Mouse (Mus musculus) neural tube, embryonic 11.5 days (tissue): ENCODE measurements around the gene Rrh. TPM values are rescaled to one million over a fixed set of nuclear protein-coding genes. Genes with fewer than 3 reads are reported as not detected.
A peak's percentile ranks its signal among the peaks of the same experiment; 100 is the strongest.

Source experiments
- ATAC-seq: fragments of 200-750 bp; cut with Nextera tagmentation; 2 replicates; pipeline ENCODE4 v1.8.0; 2017; ENCODE audit warnings: moderate number of reproducible peaks, mild to moderate bottlenecking, moderate TSS enrichment, moderate library complexity; ENCODE audit not compliant: insufficient read depth, low FRiP score, low TSS enrichment
- DNase-seq: peaks from one replicate; pipeline ENCODE4 v3.0.0-alpha.2; 2015; ENCODE audit warnings: low spot score
- H3K27ac ChIP-seq: fragments of 300-500 bp; sonication (generic); 2 replicates; pipeline ENCODE4 v1.5.1; 2014; ENCODE audit warnings: low read depth, mild to moderate bottlenecking, low read length
- H3K27me3 ChIP-seq: fragments of 300-500 bp; sonication (generic); 2 replicates; pipeline ENCODE4 v1.6.1; 2014; ENCODE audit warnings: mild to moderate bottlenecking, low read length, mixed read lengths; ENCODE audit not compliant: control insufficient read depth, insufficient read depth
- H3K36me3 ChIP-seq: fragments of 300-500 bp; sonication (generic); 2 replicates; pipeline ENCODE4 v1.6.1; 2014; ENCODE audit warnings: mild to moderate bottlenecking, low read length, moderate library complexity, mixed read lengths; ENCODE audit not compliant: control insufficient read depth, insufficient read depth
- H3K4me1 ChIP-seq: fragments of 300-500 bp; sonication (generic); 2 replicates; pipeline ENCODE4 v1.6.1; 2014; ENCODE audit warnings: low read length, mixed read lengths; ENCODE audit not compliant: control insufficient read depth, insufficient read depth
- H3K4me2 ChIP-seq: fragments of 300-500 bp; sonication (generic); 2 replicates; pipeline ENCODE4 v1.6.1; 2014; ENCODE audit warnings: low read depth, mild to moderate bottlenecking, moderate library complexity
- H3K4me3 ChIP-seq: fragments of 300-500 bp; sonication (generic); 2 replicates; pipeline ENCODE4 v1.5.1; 2014; ENCODE audit warnings: low read depth, low read length
- H3K9ac ChIP-seq: fragments of 300-500 bp; sonication (generic); 2 replicates; pipeline ENCODE4 v1.6.1; 2014; ENCODE audit warnings: mild to moderate bottlenecking, low read length
- H3K9me3 ChIP-seq: fragments of 300-500 bp; sonication (generic); 2 replicates; pipeline ENCODE4 v1.6.1; 2016; ENCODE audit warnings: low read length; ENCODE audit not compliant: control insufficient read depth
- WGBS: fragments of 180-500 bp; shearing (Covaris S2); extraction: QIAGEN DNeasy Blood & Tissue Kit; methylation state at CpG from one replicate; pipeline ENCODE4 v1.1.7; 2014; 5-methylcytosine and 5-hydroxymethylcytosine counted together
- polyA plus RNA-seq: library from polyadenylated mRNA; unstranded; fragments of >200 nt; fragmentation: Nextera tagmentation; extraction: Ambion mirVana; gene quantifications from 2 replicates; pipeline ENCODE4 v1.2.1, GENCODE M21; 2014

Gene Rrh
- not detected in 2 replicates for polyA plus RNA-seq

GRCm38 (mm10) chr3:129822206-129822775, at the start of gene Rrh:
Rrh (minus strand) TSS chr3:129822587.
- no peaks in the 10 kb centered on the region for H3K9me3 ChIP-seq
- H3K36me3 ChIP-seq = peaks cover 5% of the 10 kb centered on the region
- H3K4me2 ChIP-seq = no peak within 1 kb of the TSS
- no peak within 1 kb of the TSS for H3K4me3 ChIP-seq
- DNase-seq (no peak), ATAC-seq (no peak)
- no peak within 1 kb of the TSS for H3K27ac ChIP-seq
- H3K9ac ChIP-seq = no peak within 1 kb of the TSS; the same call in 1 of the 2 replicates
- H3K27me3 ChIP-seq = no peaks in the 10 kb centered on the region
- 72% methylated on average over 11 of the region's 11 CpGs for WGBS
- H3K4me1 ChIP-seq = no peaks in the 10 kb centered on the region

DNA sequence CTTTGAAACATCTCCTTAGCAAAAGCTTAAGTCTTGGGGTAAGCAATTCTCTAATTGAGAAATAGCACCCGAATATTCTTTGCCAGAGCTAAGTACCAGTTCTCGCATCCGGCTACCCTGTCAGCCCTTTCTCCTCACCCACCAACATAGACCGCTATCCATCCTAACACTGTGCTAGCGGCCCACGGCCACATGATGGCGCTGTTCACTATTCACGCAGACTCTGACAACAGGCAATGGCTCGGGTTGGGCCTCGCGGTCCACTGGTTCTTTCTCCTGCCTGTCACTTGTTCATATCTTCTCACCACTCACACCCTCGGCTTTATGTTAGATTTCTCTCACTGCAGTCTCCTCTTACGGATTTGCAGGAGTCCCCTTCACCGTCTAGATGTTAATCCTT, 41.3 kb upstream of the Rrh start:
- Histone ChIP-seq H3K27me3 (no peaks in the 10 kb centered on the region), H3K4me1 (no peaks in the 10 kb centered on the region), H3K4me2 (no peak overlapping the region), H3K9ac (no peak overlapping the region), H3K4me3 (no peak overlapping the region), H3K27ac (no peak overlapping the region), H3K36me3 (no peaks in the 10 kb centered on the region), H3K9me3 (no peaks in the 10 kb centered on the region)
- DNase-seq (peak; percentile 42), ATAC-seq (no peak)
- 53% methylated on average over 14 of the region's 14 CpGs for WGBS

- no peak overlapping the region for H3K4me3 ChIP-seq
- no peaks in the 10 kb centered on the region for H3K4me1 ChIP-seq
- WGBS = 81% methylated on average over 2 of the region's 2 CpGs
- H3K9ac ChIP-seq = no peak overlapping the region
- ATAC-seq = no peak
- 0 out of 2 replicates have a peak, but pooled peaks cover 2% of the 10 kb centered on the region for H3K9me3 ChIP-seq
- no peaks in the 10 kb centered on the region for H3K36me3 ChIP-seq
- DNase-seq = no peak
- H3K27ac ChIP-seq = no peak overlapping the region
- no peak overlapping the region for H3K4me2 ChIP-seq
- H3K27me3 ChIP-seq = no peaks in the 10 kb centered on the region
Observed at GRCm38 (mm10) chr3:129862592-129862991, 40.2 kb upstream of the Rrh start.

DNA sequence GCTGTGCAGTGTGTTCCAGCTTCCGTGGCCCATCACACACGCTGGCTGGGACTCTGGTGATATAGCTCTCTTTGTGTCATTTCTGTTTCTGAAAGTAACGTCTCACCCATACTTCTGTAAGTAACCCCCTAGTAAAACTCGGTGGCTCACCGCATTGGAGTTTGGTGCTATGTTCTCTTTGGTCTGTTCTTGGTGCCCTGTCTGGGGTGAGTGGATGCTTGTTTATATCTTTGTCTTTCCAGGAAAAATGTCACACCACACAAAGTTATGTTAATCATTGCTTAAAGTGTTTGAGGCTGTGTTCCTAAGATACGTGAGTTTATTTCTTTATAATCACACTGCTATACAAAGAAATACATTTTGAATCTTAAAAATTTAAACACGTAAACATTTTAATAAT, 24.5 kb upstream of the Rrh start:
- Histone ChIP-seq H3K36me3 (no peaks in the 10 kb centered on the region), H3K27ac (no peak overlapping the region), H3K4me1 (no peaks in the 10 kb centered on the region), H3K4me2 (no peak overlapping the region), H3K4me3 (no peak overlapping the region), H3K9me3 (no peaks in the 10 kb centered on the region), H3K27me3 (no peaks in the 10 kb centered on the region), H3K9ac (no peak overlapping the region)
- 87% methylated on average over 7 of the region's 7 CpGs for WGBS
- no peak for ATAC-seq
- DNase-seq = no peak

DNA sequence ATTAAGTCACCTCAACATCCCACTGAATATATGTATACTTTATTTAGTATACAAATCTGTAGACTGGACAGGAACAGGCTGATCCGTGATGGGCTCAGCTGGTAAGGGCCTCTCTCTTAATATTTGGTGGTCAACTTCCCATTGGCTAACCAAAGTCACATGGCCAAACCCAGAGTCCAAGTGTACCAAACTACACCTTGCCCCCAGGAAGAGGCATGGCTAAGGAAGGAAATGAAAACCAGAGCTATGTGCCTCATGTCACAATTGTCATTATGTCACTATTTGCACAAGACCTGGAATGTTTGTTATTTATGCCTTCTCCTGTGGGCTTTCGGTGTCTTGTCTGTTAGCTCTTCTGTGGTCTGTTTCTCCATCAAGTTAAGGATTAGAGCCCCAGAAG, 23.5 kb upstream of the Rrh start:
- 79% methylated on average over 2 of the region's 2 CpGs for WGBS
- Histone ChIP-seq H3K36me3 (no peaks in the 10 kb centered on the region), H3K9ac (no peak overlapping the region), H3K4me1 (no peaks in the 10 kb centered on the region), H3K27me3 (no peaks in the 10 kb centered on the region), H3K4me2 (no peak overlapping the region), H3K4me3 (no peak overlapping the region), H3K9me3 (no peaks in the 10 kb centered on the region), H3K27ac (no peak overlapping the region)
- DNase-seq = no peak
- ATAC-seq = no peak

DNA sequence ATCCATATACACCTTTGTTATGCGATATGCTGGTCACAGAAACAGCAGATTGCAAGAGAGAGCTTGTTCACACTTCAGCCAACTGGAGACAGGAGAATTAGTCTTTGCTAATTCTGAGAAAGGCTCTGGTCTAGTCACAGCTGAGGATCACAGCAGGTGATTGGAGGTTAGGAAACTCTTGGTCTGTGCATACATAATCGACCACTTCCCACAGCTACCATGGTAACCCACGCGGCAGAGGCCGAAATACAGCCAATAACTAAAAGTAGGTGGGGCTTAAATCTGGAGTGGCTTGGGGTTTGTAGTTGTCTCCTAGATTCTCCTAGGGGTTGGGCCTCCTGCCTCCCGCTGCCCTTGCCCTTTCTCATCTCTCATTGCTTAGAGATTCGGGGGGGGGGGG, 15.6 kb upstream of the Rrh start:
- H3K4me3 ChIP-seq = no peak overlapping the region
- no peaks in the 10 kb centered on the region for H3K4me1 ChIP-seq
- no peak overlapping the region for H3K27ac ChIP-seq
- no peak for DNase-seq
- no peak for ATAC-seq
- no peak overlapping the region for H3K9ac ChIP-seq
- H3K4me2 ChIP-seq = no peak overlapping the region
- H3K27me3 ChIP-seq = no peaks in the 10 kb centered on the region
- no peaks in the 10 kb centered on the region for H3K9me3 ChIP-seq
- H3K36me3 ChIP-seq = no peaks in the 10 kb centered on the region
- WGBS = 46% methylated on average over 6 of the region's 7 CpGs

GRCm38 (mm10) chr3:129836965-129837364, 14.6 kb upstream of the Rrh start:
- Histone ChIP-seq H3K27ac (no peak overlapping the region), H3K4me2 (no peak overlapping the region), H3K36me3 (no peaks in the 10 kb centered on the region), H3K4me3 (no peak overlapping the region), H3K27me3 (no peaks in the 10 kb centered on the region), H3K9ac (no peak overlapping the region), H3K4me1 (no peaks in the 10 kb centered on the region), H3K9me3 (no peaks in the 10 kb centered on the region)
- DNase-seq (no peak), ATAC-seq (no peak)
- 90% methylated on average over 6 of the region's 6 CpGs for WGBS

DNA sequence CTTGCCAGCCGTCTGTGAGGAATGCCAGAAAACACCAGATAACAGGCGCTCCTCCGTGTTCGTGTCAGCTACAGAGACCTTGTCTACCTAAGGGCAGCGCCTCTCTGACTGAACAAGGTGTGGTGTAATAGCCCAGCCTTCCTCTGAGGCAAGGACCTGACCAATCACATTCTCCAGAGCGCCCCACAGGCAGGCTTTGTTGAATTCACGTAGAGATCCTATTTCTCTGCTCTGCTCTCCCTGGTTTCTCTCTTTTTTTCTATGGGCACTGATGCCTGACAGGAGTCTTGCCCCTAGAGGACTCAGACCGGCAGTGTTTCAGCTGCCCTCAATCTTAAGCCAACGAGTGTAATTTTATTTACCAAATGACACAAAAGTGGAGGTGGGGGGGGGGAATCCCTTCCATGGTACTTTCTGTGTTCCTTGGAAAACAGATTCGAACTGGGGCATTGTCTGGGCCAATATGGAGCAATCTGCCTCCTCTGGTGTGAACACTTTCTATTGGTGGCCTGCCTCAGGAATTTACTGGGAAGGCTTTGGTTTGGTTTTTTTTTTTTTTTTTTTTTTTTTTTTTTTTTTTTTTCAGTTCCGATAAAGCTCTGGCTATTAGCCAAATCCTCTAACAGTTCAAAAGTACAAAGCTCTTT, 13.8 kb upstream of the Rrh start:
- H3K27me3 ChIP-seq = no peaks in the 10 kb centered on the region
- WGBS = 25% methylated on average over 11 of the region's 11 CpGs
- H3K9me3 ChIP-seq = no peaks in the 10 kb centered on the region
- no peak overlapping the region for H3K27ac ChIP-seq
- no peak overlapping the region for H3K9ac ChIP-seq
- no peaks in the 10 kb centered on the region for H3K4me1 ChIP-seq
- DNase-seq = peak; percentile 14
- ATAC-seq = no peak
- H3K36me3 ChIP-seq = no peaks in the 10 kb centered on the region
- no peak overlapping the region for H3K4me2 ChIP-seq
- H3K4me3 ChIP-seq = no peak overlapping the region

GRCm38 (mm10) chr3:129835388-129835934, 13.1 kb upstream of the Rrh start, which contains the start of gene Cfi:
Cfi (plus strand) TSS chr3:129835884.
- H3K4me1 ChIP-seq = no peaks in the 10 kb centered on the region
- no peak within 1 kb of the TSS for H3K4me3 ChIP-seq
- no peak within 1 kb of the TSS for H3K27ac ChIP-seq
- DNase-seq (no peak), ATAC-seq (no peak)
- H3K4me2 ChIP-seq = no peak within 1 kb of the TSS
- H3K9me3 ChIP-seq = no peaks in the 10 kb centered on the region
- no peaks in the 10 kb centered on the region for H3K27me3 ChIP-seq
- H3K9ac ChIP-seq = no peak within 1 kb of the TSS
- H3K36me3 ChIP-seq = no peaks in the 10 kb centered on the region
- WGBS = 75% methylated on average over 6 of the region's 6 CpGs
